Mouse (Mus musculus): ENCODE results near the gene Sash1. TPM values are rescaled to one million over a fixed set of nuclear protein-coding genes. Genes with fewer than 3 reads are reported as not detected.

The Sash1 gene
- polyA plus RNA-seq (2015; fragmentation: Nextera tagmentation; extraction: Ambion mirVana) = 5.5 and 5.9 TPM in 2 replicates

DNA sequence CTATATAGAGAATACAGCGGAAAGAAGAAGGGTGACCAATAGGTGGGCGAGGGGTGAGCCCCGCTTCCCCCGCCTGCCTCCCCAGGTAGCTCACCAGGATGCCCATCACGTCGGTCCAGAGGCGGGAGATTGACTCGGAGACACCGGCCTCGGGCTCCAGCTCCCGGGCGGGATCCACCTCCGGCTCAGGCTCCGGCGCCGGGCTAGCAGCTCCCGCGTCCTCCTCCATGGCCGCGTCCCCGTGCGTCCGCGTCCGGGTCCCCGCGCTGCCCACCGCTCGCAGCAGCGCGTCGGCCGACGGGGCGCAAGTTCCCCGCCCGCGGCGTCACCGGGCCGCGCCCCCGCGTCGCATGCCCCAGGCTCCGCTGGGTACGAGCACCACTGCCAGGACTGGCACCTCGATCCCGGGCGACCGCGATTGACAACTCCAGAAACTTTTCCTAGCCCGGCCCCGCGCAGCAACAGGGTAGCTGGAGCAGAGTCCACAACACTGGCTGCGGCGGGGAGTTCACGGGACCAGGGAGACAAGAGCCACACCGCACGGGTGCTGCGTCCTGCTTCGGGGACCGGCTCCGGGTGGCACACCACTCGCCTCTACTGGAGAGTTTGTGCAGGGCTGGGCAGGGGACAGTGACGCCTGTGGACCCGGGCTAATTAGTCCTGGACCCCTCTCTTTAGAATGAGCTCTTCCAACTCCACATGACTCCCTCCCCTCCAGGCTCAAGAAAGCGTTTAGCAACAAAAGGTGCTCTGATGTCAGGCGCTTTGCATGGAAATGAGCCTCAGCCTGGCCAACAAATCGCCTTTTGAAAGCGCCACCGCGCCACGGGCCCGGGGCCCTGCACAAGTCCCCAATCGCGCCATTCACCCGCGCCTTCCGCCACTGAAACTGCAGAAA, at the start of gene Sash1:
Sash1 (minus strand) TSS at position 441 of the 898 bp plus-strand sequence.
- Histone ChIP-seq H3K9me3 (replicated peaks; ENCODE audit: low read length) (no peaks in the 10 kb centered on the region), H3K27me3 (ENCODE audit: insufficient read depth, low read length) (no peaks in the 10 kb centered on the region), H3K4me1 (replicated peaks; ENCODE audit: insufficient read depth, low read length) (peaks cover 12% of the 10 kb centered on the region; the same call in 1 of the 2 replicates), H3K27ac (peak within 1 kb of the TSS; percentile 98), H3K9ac (ENCODE audit: low read depth, low read length) (peak within 1 kb of the TSS; percentile 84), H3K4me3 (replicated peaks; ENCODE audit: low read depth, low read length) (peak within 1 kb of the TSS; percentile 74), H3K4me2 (ENCODE audit: low read length) (peak within 1 kb of the TSS; percentile 74), H3K36me3 (ENCODE audit: insufficient read depth, low read length) (no peaks in the 10 kb centered on the region)
- ATAC-seq (replicated peaks; ENCODE audit: low FRiP score, low read depth) (peak; percentile 94), DNase-seq (ENCODE audit: low spot score) (peak; percentile 97)
- WGBS = under 1% methylated on average over 80 of the region's 80 CpGs
- TF ChIP-seq CTCF (IDR thresholded peaks at IDR 0.05; ENCODE audit: low read depth) = no peak; the same call in 1 of the 2 replicates

GRCm38 (mm10) chr10:8935601-8936000, 49.7 kb upstream of the Sash1 start:
- WGBS = 27% methylated on average over 4 of the region's 4 CpGs
- no peak overlapping the region for H3K27ac ChIP-seq
- no peaks in the 10 kb centered on the region for H3K27me3 ChIP-seq (ENCODE audit: insufficient read depth, low read length)
- H3K36me3 ChIP-seq (ENCODE audit: insufficient read depth, low read length) = no peaks in the 10 kb centered on the region
- DNase-seq (ENCODE audit: low spot score) (peak; percentile 82), ATAC-seq (replicated peaks; ENCODE audit: low FRiP score, low read depth) (peak; percentile 67)
- TF ChIP-seq CTCF (IDR thresholded peaks at IDR 0.05; ENCODE audit: low read depth) = no peak
- H3K9me3 ChIP-seq (replicated peaks; ENCODE audit: low read length) = no peaks in the 10 kb centered on the region
- no peak overlapping the region for H3K4me2 ChIP-seq (ENCODE audit: low read length)
- no peak overlapping the region for H3K9ac ChIP-seq (ENCODE audit: low read depth, low read length)
- no peaks in the 10 kb centered on the region for H3K4me1 ChIP-seq (replicated peaks; ENCODE audit: insufficient read depth, low read length)
- H3K4me3 ChIP-seq (replicated peaks; ENCODE audit: low read depth, low read length) = no peak overlapping the region

- no peaks in the 10 kb centered on the region for H3K27me3 ChIP-seq (ENCODE audit: insufficient read depth, low read length)
- no peaks in the 10 kb centered on the region for H3K36me3 ChIP-seq (ENCODE audit: insufficient read depth, low read length)
- H3K9ac ChIP-seq (ENCODE audit: low read depth, low read length) = no peak overlapping the region
- no peak for DNase-seq (ENCODE audit: low spot score)
- H3K27ac ChIP-seq = no peak overlapping the region
- no peak overlapping the region for H3K4me3 ChIP-seq (replicated peaks; ENCODE audit: low read depth, low read length)
- no peaks in the 10 kb centered on the region for H3K4me1 ChIP-seq (replicated peaks; ENCODE audit: insufficient read depth, low read length)
- H3K4me2 ChIP-seq (ENCODE audit: low read length) = no peak overlapping the region
- ATAC-seq (replicated peaks; ENCODE audit: low FRiP score, low read depth) = no peak
- WGBS = 72% methylated on average over 10 of the region's 10 CpGs
- H3K9me3 ChIP-seq (replicated peaks; ENCODE audit: low read length) = no peaks in the 10 kb centered on the region
- no peak for TF ChIP-seq CTCF (IDR thresholded peaks at IDR 0.05; ENCODE audit: low read depth)
Observed at GRCm38 (mm10) chr10:8933451-8934372, 47.8 kb upstream of the Sash1 start.

- ATAC-seq (replicated peaks; ENCODE audit: low FRiP score, low read depth) (no peak), DNase-seq (ENCODE audit: low spot score) (no peak)
- no peak overlapping the region for H3K4me3 ChIP-seq (replicated peaks; ENCODE audit: low read depth, low read length)
- no peak overlapping the region for H3K27ac ChIP-seq
- no peak overlapping the region for H3K9ac ChIP-seq (ENCODE audit: low read depth, low read length)
- H3K9me3 ChIP-seq (replicated peaks; ENCODE audit: low read length) = no peaks in the 10 kb centered on the region
- no peak for TF ChIP-seq CTCF (IDR thresholded peaks at IDR 0.05; ENCODE audit: low read depth)
- no peak overlapping the region for H3K4me2 ChIP-seq (ENCODE audit: low read length)
- no peaks in the 10 kb centered on the region for H3K4me1 ChIP-seq (replicated peaks; ENCODE audit: insufficient read depth, low read length)
- WGBS = 84% methylated on average over 8 of the region's 8 CpGs
- no peaks in the 10 kb centered on the region for H3K27me3 ChIP-seq (ENCODE audit: insufficient read depth, low read length)
- no peaks in the 10 kb centered on the region for H3K36me3 ChIP-seq (ENCODE audit: insufficient read depth, low read length)
Observed at GRCm38 (mm10) chr10:8931548-8932240, 45.8 kb upstream of the Sash1 start.

DNA sequence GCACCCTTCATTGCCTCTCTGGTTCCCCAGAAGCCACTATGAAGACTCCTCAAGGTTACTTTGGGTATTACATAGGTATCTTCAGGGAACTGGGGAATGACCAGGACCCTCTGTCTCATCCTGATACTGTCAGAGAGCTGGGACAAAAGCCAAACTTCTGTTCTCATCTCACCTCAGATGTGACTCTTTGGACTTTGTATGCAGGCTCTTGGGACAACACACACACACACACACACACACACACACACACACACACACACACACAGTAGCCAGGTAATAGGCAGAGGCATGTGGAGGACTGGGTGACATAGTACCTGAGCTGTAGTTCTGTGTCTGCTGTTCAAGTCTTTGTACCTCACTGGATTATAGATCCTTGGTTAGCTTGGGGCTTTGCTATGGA, 44.8 kb upstream of the Sash1 start:
- no peaks in the 10 kb centered on the region for H3K36me3 ChIP-seq (ENCODE audit: insufficient read depth, low read length)
- H3K9me3 ChIP-seq (replicated peaks; ENCODE audit: low read length) = no peaks in the 10 kb centered on the region
- no peaks in the 10 kb centered on the region for H3K4me1 ChIP-seq (replicated peaks; ENCODE audit: insufficient read depth, low read length)
- H3K4me3 ChIP-seq (replicated peaks; ENCODE audit: low read depth, low read length) = no peak overlapping the region
- TF ChIP-seq CTCF (IDR thresholded peaks at IDR 0.05; ENCODE audit: low read depth) = no peak
- ATAC-seq (replicated peaks; ENCODE audit: low FRiP score, low read depth) (no peak), DNase-seq (ENCODE audit: low spot score) (no peak)
- H3K27me3 ChIP-seq (ENCODE audit: insufficient read depth, low read length) = no peaks in the 10 kb centered on the region
- H3K4me2 ChIP-seq (ENCODE audit: low read length) = no peak overlapping the region
- no peak overlapping the region for H3K9ac ChIP-seq (ENCODE audit: low read depth, low read length)
- H3K27ac ChIP-seq = no peak overlapping the region

Data from kidney, postnatal 0 days (tissue).